Mouse (Mus musculus) liver, embryonic 11.5 days (tissue): Measurements from ENCODE around the gene Ski. TPM values are rescaled to one million over a fixed set of nuclear protein-coding genes. Genes with fewer than 3 reads are reported as not detected.

ENCODE experiments used
- ATAC-seq: fragments of 200-750 bp; cut with Nextera tagmentation; replicated peaks from 2 replicates; pipeline ENCODE4 v1.8.0; 2017; ENCODE audit warnings: moderate number of reproducible peaks, mild to moderate bottlenecking, moderate TSS enrichment, moderate library complexity; ENCODE audit not compliant: low FRiP score
- DNase-seq: peaks from one replicate; pipeline ENCODE4 v3.0.0-alpha.2; 2017; ENCODE audit warnings: low spot score
- H3K27ac ChIP-seq: fragments of 300-500 bp; sonication (generic); 2 replicates; pipeline ENCODE4 v1.5.1; 2014; ENCODE audit warnings: mild to moderate bottlenecking, low read depth, low read length, control low read depth
- H3K27me3 ChIP-seq: fragments of 300-500 bp; sonication (generic); replicated peaks from 2 replicates; pipeline ENCODE4 v1.6.1; 2014; ENCODE audit warnings: low read length, mixed read lengths; ENCODE audit not compliant: control insufficient read depth, insufficient read depth
- H3K36me3 ChIP-seq: fragments of 300-500 bp; sonication (generic); 2 replicates; pipeline ENCODE4 v1.6.1; 2014; ENCODE audit warnings: mild to moderate bottlenecking, low read length, moderate library complexity, mixed read lengths; ENCODE audit not compliant: control insufficient read depth, insufficient read depth
- H3K4me1 ChIP-seq: fragments of 300-500 bp; sonication (generic); replicated peaks from 2 replicates; pipeline ENCODE4 v1.6.1; 2014; ENCODE audit warnings: low read length, mixed read lengths; ENCODE audit not compliant: control insufficient read depth, insufficient read depth
- H3K4me2 ChIP-seq: fragments of 300-500 bp; sonication (generic); 2 replicates; pipeline ENCODE4 v1.6.1; 2014; ENCODE audit warnings: mild to moderate bottlenecking, control low read depth, moderate library complexity
- H3K4me3 ChIP-seq: fragments of 300-500 bp; sonication (generic); 2 replicates; pipeline ENCODE4 v1.5.1; 2014; ENCODE audit warnings: low read depth, low read length, control low read depth
- H3K9ac ChIP-seq: fragments of 300-500 bp; sonication (generic); 2 replicates; pipeline ENCODE4 v1.6.1; 2014; ENCODE audit warnings: low read depth, low read length, control low read depth
- H3K9me3 ChIP-seq: fragments of 300-500 bp; sonication (generic); 2 replicates; pipeline ENCODE4 v1.6.1; 2016; ENCODE audit warnings: low read length, inconsistent platforms, mixed read lengths; ENCODE audit not compliant: control insufficient read depth
- WGBS: fragments of 180-500 bp; shearing (Covaris S2); extraction: QIAGEN DNeasy Blood & Tissue Kit; methylation state at CpG from one replicate; pipeline ENCODE4 v1.1.7; 2014; 5-methylcytosine and 5-hydroxymethylcytosine counted together
- polyA plus RNA-seq: library from polyadenylated mRNA; unstranded; fragments of >200 nt; fragmentation: Nextera tagmentation; extraction: Ambion mirVana; gene quantifications from 2 replicates; pipeline ENCODE4 v1.2.1, GENCODE M21; 2014

The Ski gene
- polyA plus RNA-seq, 1 experiment from 2014 or later, result 9.8 TPM

DNA sequence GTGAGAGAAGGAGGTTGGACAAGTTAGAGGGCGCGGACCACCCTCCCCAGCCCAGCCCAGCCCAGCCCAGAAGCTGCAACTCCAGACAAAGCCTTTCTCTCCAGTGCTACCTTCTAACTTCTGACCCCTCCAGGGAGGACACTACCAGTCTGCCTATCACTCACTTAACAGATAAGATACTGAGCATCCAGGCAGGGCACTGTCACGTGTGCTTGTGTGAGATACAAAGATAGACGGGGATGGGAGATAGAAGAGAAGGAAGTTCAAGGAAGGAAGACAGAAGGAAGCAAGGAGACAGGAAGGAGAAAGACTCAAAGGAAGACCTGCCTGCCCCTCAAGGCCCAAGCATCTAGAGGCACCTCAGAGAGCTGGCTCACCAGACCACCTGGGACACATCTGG lies 73.9 kb downstream of the Ski start:
- DNase-seq (no peak), ATAC-seq (no peak)
- H3K36me3 ChIP-seq, result no peaks in the 10 kb centered on the region
- H3K9ac ChIP-seq, result no peak overlapping the region
- no peaks in the 10 kb centered on the region for H3K9me3 ChIP-seq
- H3K4me3 ChIP-seq, result no peak overlapping the region
- H3K27me3 ChIP-seq, result peaks cover 9% of the 10 kb centered on the region
- no peak overlapping the region for H3K27ac ChIP-seq
- peaks cover 19% of the 10 kb centered on the region for H3K4me1 ChIP-seq
- WGBS, result 53% methylated on average over 4 of the region's 4 CpGs
- H3K4me2 ChIP-seq, result no peak overlapping the region

DNA sequence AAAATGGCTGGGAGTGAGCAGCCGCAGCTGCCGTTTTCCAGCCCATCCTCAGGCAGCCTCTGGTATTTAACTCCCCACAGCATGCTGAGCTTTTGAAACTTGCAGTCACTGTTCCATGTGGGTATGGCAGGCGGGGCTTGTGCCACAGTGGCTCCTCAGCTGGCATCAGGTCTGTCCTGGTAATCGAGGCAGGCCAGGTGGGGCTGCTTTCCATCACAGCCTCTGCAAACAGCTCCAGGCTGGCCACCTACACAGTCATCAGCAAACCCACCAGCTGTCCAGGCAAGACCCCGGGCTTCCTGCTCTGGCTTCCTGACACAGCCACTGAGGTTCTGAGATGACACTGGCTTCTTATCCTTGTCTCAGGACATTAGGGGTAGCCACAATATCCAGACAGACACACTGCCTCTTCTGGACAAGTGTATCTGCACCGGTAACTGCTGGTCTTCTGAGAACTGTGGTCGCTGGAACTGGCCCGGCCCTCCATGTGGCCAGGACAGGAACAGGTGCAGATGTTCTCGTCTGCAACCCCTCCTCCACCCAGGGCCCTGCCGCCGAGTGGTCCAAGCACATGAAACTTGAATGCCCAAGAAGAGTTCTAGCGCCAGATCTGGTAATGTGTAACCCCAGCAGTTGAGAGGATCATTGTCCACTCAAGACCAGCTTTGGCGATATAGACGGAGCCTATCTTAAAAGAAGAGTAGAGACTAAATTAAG lies 76.1 kb downstream of the Ski start:
- no peak for DNase-seq

DNA sequence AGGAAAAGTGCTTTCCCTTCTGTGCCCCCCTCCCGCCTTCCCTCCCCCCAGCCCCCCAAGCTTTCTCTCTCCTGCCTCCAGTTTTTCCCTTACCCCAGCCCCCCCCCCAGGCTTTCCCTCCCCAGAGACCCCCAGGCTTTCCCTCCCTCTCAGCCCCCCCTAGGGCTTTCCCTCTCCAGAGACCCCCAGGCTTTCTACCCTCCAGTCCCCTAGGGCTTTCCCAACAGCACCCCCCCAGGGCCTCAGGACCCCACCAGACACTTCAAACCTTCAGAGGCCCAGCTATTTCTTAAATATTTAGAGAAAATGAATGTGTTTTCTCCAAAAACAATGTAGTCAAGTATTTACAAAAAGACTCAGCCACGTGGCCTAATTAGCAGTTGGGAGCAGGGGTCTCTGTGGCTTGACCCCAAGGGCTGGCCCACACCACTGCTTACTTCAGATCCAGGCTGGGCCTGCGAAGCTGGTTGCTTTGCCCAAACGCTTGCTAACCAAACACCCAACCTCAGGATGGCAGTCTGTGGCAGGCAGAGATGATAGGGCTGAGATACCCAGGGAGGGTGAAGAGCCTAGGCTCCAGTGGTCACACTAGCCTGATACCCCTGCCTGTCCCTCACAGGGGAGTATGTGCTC lies 77.7 kb downstream of the Ski start:
- no peak overlapping the region for H3K4me2 ChIP-seq
- H3K4me3 ChIP-seq, result no peak overlapping the region
- ATAC-seq (no peak), DNase-seq (no peak)
- H3K9me3 ChIP-seq, result no peaks in the 10 kb centered on the region
- 63% methylated on average over 4 of the region's 4 CpGs for WGBS
- no peaks in the 10 kb centered on the region for H3K36me3 ChIP-seq
- H3K27me3 ChIP-seq, result no peaks in the 10 kb centered on the region
- H3K4me1 ChIP-seq, result no peaks in the 10 kb centered on the region; the same call in 1 of the 2 replicates
- H3K9ac ChIP-seq, result no peak overlapping the region
- H3K27ac ChIP-seq, result no peak overlapping the region

More for the DNA sequence above, 76.1 kb downstream of the Ski start:
- Histone ChIP-seq H3K27ac (no peak overlapping the region), H3K9me3 (no peaks in the 10 kb centered on the region), H3K36me3 (no peaks in the 10 kb centered on the region), H3K4me1 (peaks cover 13% of the 10 kb centered on the region), H3K4me2 (no peak overlapping the region), H3K27me3 (peaks cover 8% of the 10 kb centered on the region), H3K9ac (no peak overlapping the region), H3K4me3 (no peak overlapping the region)
- 55% methylated on average over 14 of the region's 14 CpGs for WGBS
- ATAC-seq, result no peak

DNA sequence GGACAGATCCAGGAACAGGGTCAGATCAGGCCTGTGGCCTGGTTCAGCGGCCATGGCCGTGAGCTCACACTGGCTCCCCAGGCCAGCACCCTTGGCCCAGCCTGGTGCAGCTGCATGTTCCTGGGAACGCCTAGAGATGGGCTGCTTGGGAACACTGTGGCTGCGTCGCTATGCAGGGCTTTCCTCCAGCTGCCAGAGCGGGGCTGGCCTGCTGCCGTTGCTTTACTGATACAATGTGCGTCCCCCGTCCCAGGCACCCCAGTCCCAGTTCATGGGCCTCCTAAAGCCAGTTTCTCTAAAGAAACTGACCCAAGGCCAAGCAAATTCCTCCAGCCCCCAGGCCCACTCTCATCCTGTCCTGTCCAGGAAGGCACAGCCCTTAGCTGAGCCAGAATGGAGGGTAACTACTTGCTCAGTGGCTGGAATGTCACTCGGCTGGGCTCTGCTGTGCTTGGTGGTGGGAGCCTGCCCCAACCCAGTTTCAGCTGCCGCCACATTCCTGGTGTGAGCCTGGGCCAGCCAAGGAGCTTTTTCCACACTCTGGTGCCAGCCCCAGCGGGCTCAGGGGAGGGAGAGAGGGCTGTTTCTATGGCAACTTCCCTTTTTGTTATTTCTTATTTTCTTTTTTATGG lies 78.4 kb downstream of the Ski start:
- peak overlapping the region; percentile 45; the same call in 1 of the 2 replicates for H3K27ac ChIP-seq
- H3K4me1 ChIP-seq, result no peaks in the 10 kb centered on the region; the same call in 1 of the 2 replicates
- H3K27me3 ChIP-seq, result no peaks in the 10 kb centered on the region
- no peak overlapping the region for H3K4me2 ChIP-seq
- 70% methylated on average over 12 of the region's 12 CpGs for WGBS
- ATAC-seq (no peak), DNase-seq (no peak)
- no peaks in the 10 kb centered on the region for H3K9me3 ChIP-seq
- H3K36me3 ChIP-seq, result no peaks in the 10 kb centered on the region
- no peak overlapping the region for H3K4me3 ChIP-seq
- H3K9ac ChIP-seq, result no peak overlapping the region

DNA sequence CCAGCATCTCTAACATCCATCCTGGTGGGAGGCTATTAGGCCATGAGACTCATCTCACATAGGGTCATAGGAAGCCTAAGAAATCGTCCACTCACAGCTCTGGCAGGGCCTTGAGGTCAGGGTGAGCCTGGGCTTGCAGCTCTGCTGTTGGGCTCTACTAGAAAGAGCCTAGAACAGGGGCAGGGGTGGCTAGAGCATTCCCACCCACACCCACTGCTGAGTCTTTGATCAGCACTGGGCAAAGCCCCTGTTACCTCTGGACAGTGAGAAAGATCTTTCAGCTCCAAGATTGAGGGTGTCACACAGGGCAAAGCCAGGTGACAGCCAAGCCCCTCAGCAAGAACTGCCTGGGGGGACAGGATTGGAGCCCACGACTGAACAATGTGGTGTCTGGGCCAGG lies 79.0 kb downstream of the Ski start:
- H3K4me3 ChIP-seq, result no peak overlapping the region
- H3K4me1 ChIP-seq, result no peaks in the 10 kb centered on the region; the same call in 1 of the 2 replicates
- no peaks in the 10 kb centered on the region for H3K27me3 ChIP-seq
- DNase-seq (no peak), ATAC-seq (no peak)
- H3K27ac ChIP-seq, result no peak overlapping the region; the same call in 1 of the 2 replicates
- H3K9me3 ChIP-seq, result no peaks in the 10 kb centered on the region
- no peaks in the 10 kb centered on the region for H3K36me3 ChIP-seq
- H3K4me2 ChIP-seq, result no peak overlapping the region
- WGBS, result 59% methylated on average over 2 of the region's 2 CpGs
- H3K9ac ChIP-seq, result no peak overlapping the region

DNA sequence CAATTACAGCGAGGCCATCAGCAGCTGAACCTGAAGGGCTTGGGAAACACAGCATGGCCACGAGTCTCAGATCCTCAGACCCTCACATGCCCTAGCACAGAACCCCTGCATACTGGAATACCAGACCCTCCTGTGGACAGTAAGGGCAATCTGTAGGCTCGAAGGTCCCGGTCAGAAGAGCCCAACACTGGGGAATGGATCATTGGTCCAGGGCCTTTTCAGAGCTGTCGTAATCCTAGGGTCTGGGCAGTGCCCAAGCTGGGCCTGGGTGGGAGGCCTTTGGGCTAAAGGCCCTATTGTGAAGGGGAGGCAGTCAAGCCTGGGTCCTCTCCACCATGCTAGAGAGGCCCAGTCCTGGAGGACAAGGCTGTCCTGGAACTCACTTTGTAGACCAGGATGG lies 79.6 kb downstream of the Ski start:
- DNase-seq, result no peak
- Histone ChIP-seq H3K36me3 (no peaks in the 10 kb centered on the region), H3K27me3 (no peaks in the 10 kb centered on the region), H3K9ac (no peak overlapping the region), H3K27ac (no peak overlapping the region), H3K4me1 (no peaks in the 10 kb centered on the region), H3K4me2 (no peak overlapping the region), H3K9me3 (no peaks in the 10 kb centered on the region), H3K4me3 (no peak overlapping the region)
- ATAC-seq, result no peak
- 80% methylated on average over 5 of the region's 5 CpGs for WGBS

DNA sequence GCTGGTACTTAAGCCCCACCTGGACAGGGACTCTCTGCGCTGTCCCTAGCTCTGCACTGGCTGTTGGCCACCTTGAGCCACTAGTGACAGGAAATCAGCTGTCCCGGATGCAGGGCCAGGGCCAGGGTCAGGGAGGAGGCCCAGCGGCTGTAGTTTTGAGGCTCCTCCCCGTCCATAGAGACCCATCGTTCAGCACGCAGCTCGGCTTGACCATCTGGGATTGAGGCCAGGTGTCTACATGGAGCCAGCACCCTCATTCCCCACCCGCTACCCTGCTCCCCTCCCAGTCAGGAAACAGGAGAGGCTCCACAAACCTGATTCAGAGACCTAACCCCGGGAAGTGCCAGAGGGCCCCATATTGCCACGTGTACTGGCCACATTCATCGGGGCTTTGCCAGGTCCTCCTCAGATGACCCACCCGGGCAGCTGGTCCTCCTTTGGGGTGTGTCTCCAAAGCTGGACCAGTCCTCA lies 81.6 kb downstream of the Ski start:
- Histone ChIP-seq H3K9me3 (no peaks in the 10 kb centered on the region), H3K4me2 (no peak overlapping the region)

DNA sequence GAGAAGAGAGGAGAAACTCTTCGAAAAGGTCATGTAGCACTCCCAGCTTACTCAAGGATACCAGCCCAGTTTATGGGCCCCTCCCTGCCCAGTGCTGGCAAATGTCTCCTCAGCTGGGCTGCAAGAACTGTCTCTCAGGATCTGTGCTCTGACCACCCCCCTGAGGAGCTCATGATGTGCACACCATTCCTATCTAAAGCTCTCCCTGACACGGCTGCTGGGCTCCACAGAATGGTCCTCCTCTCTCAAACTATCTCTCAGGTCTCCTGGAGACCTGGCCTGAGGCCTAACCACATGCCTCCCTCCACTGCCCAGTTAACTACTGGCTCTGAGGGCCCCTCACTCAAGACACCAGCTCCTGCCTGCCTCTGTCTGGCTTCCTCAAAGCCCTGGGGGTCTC lies 82.2 kb downstream of the Ski start:
- WGBS, result 68% methylated on average over 2 of the region's 2 CpGs
- no peak overlapping the region for H3K9ac ChIP-seq
- peaks cover 8% of the 10 kb centered on the region; the same call in 1 of the 2 replicates for H3K4me1 ChIP-seq
- H3K9me3 ChIP-seq, result no peaks in the 10 kb centered on the region
- H3K27ac ChIP-seq, result no peak overlapping the region
- H3K4me3 ChIP-seq, result no peak overlapping the region
- no peak overlapping the region for H3K4me2 ChIP-seq
- no peak for DNase-seq
- H3K27me3 ChIP-seq, result no peaks in the 10 kb centered on the region
- ATAC-seq, result no peak
- H3K36me3 ChIP-seq, result no peaks in the 10 kb centered on the region

More for the DNA sequence above, 81.6 kb downstream of the Ski start:
- H3K27me3 ChIP-seq, result no peaks in the 10 kb centered on the region
- no peak overlapping the region for H3K9ac ChIP-seq
- peaks cover 4% of the 10 kb centered on the region; the same call in 1 of the 2 replicates for H3K4me1 ChIP-seq
- H3K4me3 ChIP-seq, result no peak overlapping the region
- DNase-seq, result no peak
- ATAC-seq, result no peak
- 55% methylated on average over 12 of the region's 12 CpGs for WGBS
- H3K36me3 ChIP-seq, result no peaks in the 10 kb centered on the region
- no peak overlapping the region for H3K27ac ChIP-seq
